Mouse (Mus musculus) liver, embryonic 11.5 days (tissue): ENCODE measurements around the gene Id2. TPM values are rescaled to one million over a fixed set of nuclear protein-coding genes. Genes with fewer than 3 reads are reported as not detected.

Source experiments
- ATAC-seq: fragments of 200-750 bp; cut with Nextera tagmentation; replicated peaks from 2 replicates; pipeline ENCODE4 v1.8.0; 2017; ENCODE audit warnings: moderate number of reproducible peaks, mild to moderate bottlenecking, moderate TSS enrichment, moderate library complexity; ENCODE audit not compliant: low FRiP score
- DNase-seq: peaks from one replicate; pipeline ENCODE4 v3.0.0-alpha.2; 2017; ENCODE audit warnings: low spot score
- H3K27ac ChIP-seq: fragments of 300-500 bp; sonication (generic); 2 replicates; pipeline ENCODE4 v1.5.1; 2014; ENCODE audit warnings: mild to moderate bottlenecking, low read depth, low read length, control low read depth
- H3K27me3 ChIP-seq: fragments of 300-500 bp; sonication (generic); replicated peaks from 2 replicates; pipeline ENCODE4 v1.6.1; 2014; ENCODE audit warnings: low read length, mixed read lengths; ENCODE audit not compliant: control insufficient read depth, insufficient read depth
- H3K36me3 ChIP-seq: fragments of 300-500 bp; sonication (generic); 2 replicates; pipeline ENCODE4 v1.6.1; 2014; ENCODE audit warnings: mild to moderate bottlenecking, low read length, moderate library complexity, mixed read lengths; ENCODE audit not compliant: control insufficient read depth, insufficient read depth
- H3K4me1 ChIP-seq: fragments of 300-500 bp; sonication (generic); replicated peaks from 2 replicates; pipeline ENCODE4 v1.6.1; 2014; ENCODE audit warnings: low read length, mixed read lengths; ENCODE audit not compliant: control insufficient read depth, insufficient read depth
- H3K4me2 ChIP-seq: fragments of 300-500 bp; sonication (generic); 2 replicates; pipeline ENCODE4 v1.6.1; 2014; ENCODE audit warnings: mild to moderate bottlenecking, control low read depth, moderate library complexity
- H3K4me3 ChIP-seq: fragments of 300-500 bp; sonication (generic); 2 replicates; pipeline ENCODE4 v1.5.1; 2014; ENCODE audit warnings: low read depth, low read length, control low read depth
- H3K9ac ChIP-seq: fragments of 300-500 bp; sonication (generic); 2 replicates; pipeline ENCODE4 v1.6.1; 2014; ENCODE audit warnings: low read depth, low read length, control low read depth
- H3K9me3 ChIP-seq: fragments of 300-500 bp; sonication (generic); 2 replicates; pipeline ENCODE4 v1.6.1; 2016; ENCODE audit warnings: low read length, inconsistent platforms, mixed read lengths; ENCODE audit not compliant: control insufficient read depth
- WGBS: fragments of 180-500 bp; shearing (Covaris S2); extraction: QIAGEN DNeasy Blood & Tissue Kit; methylation state at CpG from one replicate; pipeline ENCODE4 v1.1.7; 2014; 5-methylcytosine and 5-hydroxymethylcytosine counted together
- polyA plus RNA-seq: library from polyadenylated mRNA; unstranded; fragments of >200 nt; fragmentation: Nextera tagmentation; extraction: Ambion mirVana; gene quantifications from 2 replicates; pipeline ENCODE4 v1.2.1, GENCODE M21; 2014

The Id2 gene
- 227 and 228 TPM in 2 replicates for polyA plus RNA-seq

DNA sequence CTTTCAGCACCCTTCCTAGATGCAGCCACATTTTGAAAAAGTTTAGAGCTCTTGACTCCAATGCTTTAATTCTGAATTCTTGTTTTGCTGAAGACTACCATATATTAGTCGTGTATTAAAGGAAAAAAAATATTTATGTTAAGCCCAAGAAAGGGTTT is at the start of gene Id2:
Gene Id2, minus strand, starts transcription at position 89 of the 158 bp plus-strand sequence.
- Histone ChIP-seq H3K4me1 (peaks cover 7% of the 10 kb centered on the region), H3K27ac (peak within 1 kb of the TSS; percentile 91), H3K4me3 (peak within 1 kb of the TSS; percentile 71), H3K9ac (peak within 1 kb of the TSS; percentile 63), H3K9me3 (no peaks in the 10 kb centered on the region), H3K27me3 (peaks cover 85% of the 10 kb centered on the region), H3K36me3 (no peaks in the 10 kb centered on the region), H3K4me2 (peak within 1 kb of the TSS; percentile 83)
- WGBS, result 5% methylated on average over 1 of the region's 1 CpGs
- DNase-seq (no peak), ATAC-seq (no peak)

DNA sequence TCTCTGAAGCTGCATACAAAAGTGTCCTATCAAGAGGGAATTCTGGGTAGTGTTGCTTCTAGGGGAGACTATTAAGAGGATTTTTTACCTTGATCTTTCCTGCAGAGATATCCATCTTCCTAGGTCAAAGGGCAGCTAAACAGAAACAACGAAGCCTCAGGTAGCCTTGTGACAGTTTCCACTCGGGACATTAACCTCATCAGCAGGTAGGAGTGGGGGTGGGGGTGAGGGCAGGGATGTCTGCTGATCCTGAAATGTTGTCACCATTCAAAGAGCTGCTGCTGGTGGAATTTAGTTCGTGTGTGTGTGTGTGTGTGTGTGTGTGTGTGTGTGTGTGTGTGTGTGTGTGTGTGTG is 48.4 kb upstream of the Id2 start:
- 54% methylated on average over 3 of the region's 3 CpGs for WGBS
- Histone ChIP-seq H3K4me2 (no peak overlapping the region), H3K9ac (no peak overlapping the region), H3K4me3 (no peak overlapping the region), H3K27ac (no peak overlapping the region), H3K9me3 (no peaks in the 10 kb centered on the region), H3K27me3 (no peaks in the 10 kb centered on the region), H3K4me1 (no peaks in the 10 kb centered on the region), H3K36me3 (no peaks in the 10 kb centered on the region)
- ATAC-seq (no peak), DNase-seq (no peak)

GRCm38 (mm10) chr12:25144591-25145343 is 47.8 kb upstream of the Id2 start:
- WGBS, result 74% methylated on average over 5 of the region's 5 CpGs
- no peaks in the 10 kb centered on the region; the same call in 1 of the 2 replicates for H3K27me3 ChIP-seq
- no peak for ATAC-seq
- H3K27ac ChIP-seq, result no peak overlapping the region
- H3K9ac ChIP-seq, result no peak overlapping the region
- no peak overlapping the region for H3K4me3 ChIP-seq
- no peak overlapping the region for H3K4me2 ChIP-seq
- no peaks in the 10 kb centered on the region for H3K9me3 ChIP-seq
- no peaks in the 10 kb centered on the region for H3K36me3 ChIP-seq
- no peak for DNase-seq
- 0 out of 2 replicates have a peak, but pooled peaks cover under 1% of the 10 kb centered on the region for H3K4me1 ChIP-seq

DNA sequence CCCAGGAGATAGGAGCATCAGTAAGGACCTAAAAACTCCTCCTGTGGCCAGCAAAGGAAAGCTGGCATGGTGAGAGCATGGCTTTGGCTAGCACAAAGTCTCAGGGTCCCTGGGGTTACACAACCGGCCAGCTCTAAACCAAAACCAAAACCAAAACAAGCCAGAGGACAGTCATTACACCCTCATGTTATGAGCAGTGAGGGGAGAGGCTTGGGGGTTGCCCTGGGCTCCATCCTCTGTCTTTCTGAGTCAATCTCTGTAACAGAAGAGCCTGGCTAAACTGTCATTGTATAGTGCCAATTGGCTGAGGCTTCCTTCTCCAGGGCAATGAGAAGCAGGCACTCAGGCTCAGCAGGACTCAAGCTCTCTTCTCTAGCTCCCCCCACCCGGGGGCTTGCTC is 46.6 kb upstream of the Id2 start:
- Histone ChIP-seq H3K27ac (no peak overlapping the region), H3K36me3 (no peaks in the 10 kb centered on the region), H3K9me3 (no peaks in the 10 kb centered on the region), H3K4me3 (no peak overlapping the region), H3K27me3 (no peaks in the 10 kb centered on the region; the same call in 1 of the 2 replicates), H3K4me1 (0 out of 2 replicates have a peak, but pooled peaks cover 2% of the 10 kb centered on the region), H3K4me2 (no peak overlapping the region), H3K9ac (no peak overlapping the region)
- DNase-seq (no peak), ATAC-seq (no peak)
- WGBS, result 67% methylated on average over 2 of the region's 2 CpGs

GRCm38 (mm10) chr12:25142251-25142650 is 45.3 kb upstream of the Id2 start:
- H3K27me3 ChIP-seq, result no peaks in the 10 kb centered on the region; the same call in 1 of the 2 replicates
- H3K9ac ChIP-seq, result no peak overlapping the region
- DNase-seq (no peak), ATAC-seq (no peak)
- H3K4me3 ChIP-seq, result no peak overlapping the region
- H3K4me1 ChIP-seq, result 0 out of 2 replicates have a peak, but pooled peaks cover 2% of the 10 kb centered on the region
- no peaks in the 10 kb centered on the region for H3K36me3 ChIP-seq
- H3K4me2 ChIP-seq, result no peak overlapping the region
- WGBS, result 62% methylated on average over 7 of the region's 7 CpGs
- H3K27ac ChIP-seq, result no peak overlapping the region
- H3K9me3 ChIP-seq, result no peaks in the 10 kb centered on the region

GRCm38 (mm10) chr12:25141311-25141710 is 44.4 kb upstream of the Id2 start:
- no peaks in the 10 kb centered on the region for H3K36me3 ChIP-seq
- no peak overlapping the region for H3K9ac ChIP-seq
- WGBS, result 56% methylated on average over 7 of the region's 7 CpGs
- no peak overlapping the region for H3K4me3 ChIP-seq
- H3K4me1 ChIP-seq, result 0 out of 2 replicates have a peak, but pooled peaks cover 2% of the 10 kb centered on the region
- H3K27me3 ChIP-seq, result no peaks in the 10 kb centered on the region; the same call in 1 of the 2 replicates
- no peak overlapping the region for H3K4me2 ChIP-seq
- ATAC-seq (no peak), DNase-seq (no peak)
- peak overlapping the region; percentile 45; the same call in 1 of the 2 replicates for H3K27ac ChIP-seq
- no peaks in the 10 kb centered on the region for H3K9me3 ChIP-seq

- Histone ChIP-seq H3K27ac (peak overlapping the region; percentile 42; the same call in 1 of the 2 replicates), H3K9me3 (no peaks in the 10 kb centered on the region), H3K4me1 (0 out of 2 replicates have a peak, but pooled peaks cover 2% of the 10 kb centered on the region), H3K4me2 (peak overlapping the region; percentile 28; the same call in 1 of the 2 replicates), H3K9ac (no peak overlapping the region), H3K4me3 (no peak overlapping the region; the same call in 1 of the 2 replicates), H3K27me3 (no peaks in the 10 kb centered on the region; the same call in 1 of the 2 replicates), H3K36me3 (no peaks in the 10 kb centered on the region)
- WGBS, result 66% methylated on average over 6 of the region's 6 CpGs
- ATAC-seq, result peak; percentile 64
- no peak for DNase-seq
Observed at GRCm38 (mm10) chr12:25140115-25140514, 43.2 kb upstream of the Id2 start.

GRCm38 (mm10) chr12:25138616-25139015 is 41.7 kb upstream of the Id2 start:
- Histone ChIP-seq H3K4me2 (no peak overlapping the region), H3K36me3 (no peaks in the 10 kb centered on the region), H3K27me3 (no peaks in the 10 kb centered on the region; the same call in 1 of the 2 replicates), H3K9me3 (no peaks in the 10 kb centered on the region), H3K4me3 (no peak overlapping the region), H3K9ac (no peak overlapping the region), H3K27ac (no peak overlapping the region), H3K4me1 (0 out of 2 replicates have a peak, but pooled peaks cover 2% of the 10 kb centered on the region)
- WGBS, result 86% methylated on average over 4 of the region's 4 CpGs
- DNase-seq (no peak), ATAC-seq (no peak)

- ATAC-seq (peak; percentile 62; the same call in 1 of the 2 replicates), DNase-seq (no peak)
- Histone ChIP-seq H3K36me3 (no peaks in the 10 kb centered on the region), H3K27ac (no peak overlapping the region), H3K4me1 (peaks cover 12% of the 10 kb centered on the region), H3K9me3 (no peaks in the 10 kb centered on the region), H3K4me3 (no peak overlapping the region), H3K9ac (no peak overlapping the region), H3K27me3 (no peaks in the 10 kb centered on the region), H3K4me2 (no peak overlapping the region)
- 55% methylated on average over 12 of the region's 12 CpGs for WGBS
Observed at GRCm38 (mm10) chr12:25132046-25132445, 35.1 kb upstream of the Id2 start.
